Mouse (Mus musculus): ENCODE results near the gene Ccdc92. TPM values are rescaled to one million over a fixed set of nuclear protein-coding genes. Genes with fewer than 3 reads are reported as not detected.

The Ccdc92 gene
- total RNA-seq, 4 experiments from 2014 or later, result 70.4 to 76.4 (median 72.7) TPM

Other genes with a start within 250 kb of the Ccdc92 start
- 10 to 100 TPM; 58.9 to 66.3 (median 61.6) TPM for gene Atp6v0a2, start 233.8 kb downstream of the Ccdc92 start, total RNA-seq (2022)
- 1 to 10 TPM in 2 of 4 experiments, under 1 TPM in 2; 0.56 to 1.5 (median 0.92) TPM for gene Dnah10, start 137.3 kb downstream of the Ccdc92 start, total RNA-seq (2022)
- gene Zfp664, start 267 bp upstream of the Ccdc92 start, total RNA-seq (2022), result 10 to 100 TPM; 60.6 to 73.4 (median 65.8) TPM
- under 1 TPM in 3 of 4 experiments, not detected in 1; 0.37 to 0.66 (median 0.45) TPM for gene Rflna, start 140.8 kb upstream of the Ccdc92 start, total RNA-seq (2022)

Measured in layer of hippocampus, adult 8-10 months (tissue).